Mouse (Mus musculus) intestine, embryonic 14.5 days (tissue): ENCODE data around the gene Sox2. TPM values are rescaled to one million over a fixed set of nuclear protein-coding genes. Genes with fewer than 3 reads are reported as not detected.

Experiments
- ATAC-seq: fragments of 200-750 bp; cut with Nextera tagmentation; replicated peaks from 2 replicates; pipeline ENCODE4 v1.8.0; 2017; ENCODE audit warnings: low read depth, moderate number of reproducible peaks, moderate TSS enrichment, moderate library complexity; ENCODE audit not compliant: low FRiP score, low TSS enrichment
- DNase-seq: peaks from one replicate; pipeline ENCODE4 v3.0.0-alpha.2; 2018; ENCODE audit warnings: low spot score
- H3K27ac ChIP-seq: fragments of 300-500 bp; sonication (generic); 2 replicates; pipeline ENCODE4 v1.5.1; 2014; ENCODE audit warnings: low read depth, mild to moderate bottlenecking, control low read depth
- H3K27me3 ChIP-seq: fragments of 300-500 bp; sonication (generic); replicated peaks from 2 replicates; pipeline ENCODE4 v1.6.1; 2014; ENCODE audit warnings: low read length, control low read depth; ENCODE audit not compliant: control insufficient read depth, insufficient read depth
- H3K36me3 ChIP-seq: fragments of 300-500 bp; sonication (generic); 2 replicates; pipeline ENCODE4 v1.6.1; 2014; ENCODE audit warnings: low read length, control low read depth; ENCODE audit not compliant: control insufficient read depth, insufficient read depth
- H3K4me1 ChIP-seq: fragments of 300-500 bp; sonication (generic); replicated peaks from 2 replicates; pipeline ENCODE4 v1.6.1; 2014; ENCODE audit warnings: low read length, control low read depth, mixed read lengths; ENCODE audit not compliant: control insufficient read depth, insufficient read depth
- H3K4me2 ChIP-seq: fragments of 300-500 bp; sonication (generic); 2 replicates; pipeline ENCODE4 v1.6.1; 2014; ENCODE audit warnings: low read length
- H3K4me3 ChIP-seq: fragments of 300-500 bp; sonication (generic); 2 replicates; pipeline ENCODE4 v1.5.1; 2014; ENCODE audit warnings: low read depth, low read length, control low read depth, mixed read lengths
- H3K9ac ChIP-seq: fragments of 300-500 bp; sonication (generic); 2 replicates; pipeline ENCODE4 v1.6.1; 2014; ENCODE audit warnings: mild to moderate bottlenecking, low read length
- H3K9me3 ChIP-seq: fragments of 300-500 bp; sonication (generic); 2 replicates; pipeline ENCODE4 v1.6.1; 2016; ENCODE audit warnings: low read length, control low read depth; ENCODE audit not compliant: control insufficient read depth
- WGBS: fragments of 180-500 bp; shearing (Covaris S2); extraction: QIAGEN DNeasy Blood & Tissue Kit; methylation state at CpG from one replicate; pipeline ENCODE4 v1.1.7; 2014; 5-methylcytosine and 5-hydroxymethylcytosine counted together
- polyA plus RNA-seq: library from polyadenylated mRNA; unstranded; fragments of >200 nt; fragmentation: Nextera tagmentation; extraction: Ambion mirVana; gene quantifications from 2 replicates; pipeline ENCODE4 v1.2.1, GENCODE M21; 2014

Sox2 gene
- polyA plus RNA-seq, 1 experiment from 2014 or later: 0.61 TPM

GRCm38 (mm10) chr3:34661341-34662007 lies 11.3 kb downstream of the Sox2 start:
- Histone ChIP-seq H3K4me1 (no peaks in the 10 kb centered on the region), H3K4me2 (no peak overlapping the region), H3K9me3 (no peaks in the 10 kb centered on the region), H3K27ac (no peak overlapping the region), H3K27me3 (peaks cover 100% of the 10 kb centered on the region), H3K4me3 (no peak overlapping the region), H3K36me3 (no peaks in the 10 kb centered on the region), H3K9ac (no peak overlapping the region)
- WGBS: 1% methylated on average over 32 of the region's 32 CpGs
- no peak for DNase-seq
- ATAC-seq: no peak

- no peaks in the 10 kb centered on the region for H3K4me1 ChIP-seq
- H3K36me3 ChIP-seq: no peaks in the 10 kb centered on the region
- no peak overlapping the region for H3K4me2 ChIP-seq
- DNase-seq (no peak), ATAC-seq (no peak)
- no peak overlapping the region for H3K4me3 ChIP-seq
- H3K9ac ChIP-seq: no peak overlapping the region
- H3K27me3 ChIP-seq: peaks cover 100% of the 10 kb centered on the region
- no peak overlapping the region for H3K27ac ChIP-seq
- H3K9me3 ChIP-seq: no peaks in the 10 kb centered on the region
- 6% methylated on average over 15 of the region's 15 CpGs for WGBS
These were observed 12.0 kb downstream of the Sox2 start for GRCm38 (mm10) chr3:34662008-34662711.

GRCm38 (mm10) chr3:34662712-34663655 lies 12.8 kb downstream of the Sox2 start:
- Histone ChIP-seq H3K4me2 (peak overlapping the region; percentile 45), H3K9ac (no peak overlapping the region), H3K9me3 (no peaks in the 10 kb centered on the region), H3K36me3 (no peaks in the 10 kb centered on the region), H3K27me3 (peaks cover 100% of the 10 kb centered on the region), H3K4me1 (no peaks in the 10 kb centered on the region), H3K27ac (no peak overlapping the region), H3K4me3 (peak overlapping the region; percentile 15; the same call in 1 of the 2 replicates)
- DNase-seq (no peak), ATAC-seq (no peak)
- 2% methylated on average over 53 of the region's 53 CpGs for WGBS

GRCm38 (mm10) chr3:34663701-34664635 lies 13.8 kb downstream of the Sox2 start:
- peak; percentile 30; the same call in 1 of the 2 replicates for ATAC-seq
- under 1% methylated on average over 58 of the region's 58 CpGs for WGBS
- no peak overlapping the region for H3K9ac ChIP-seq
- H3K9me3 ChIP-seq: no peaks in the 10 kb centered on the region
- peak overlapping the region; percentile 21 for H3K4me3 ChIP-seq
- DNase-seq: peak; percentile 81
- no peaks in the 10 kb centered on the region for H3K4me1 ChIP-seq
- no peak overlapping the region for H3K27ac ChIP-seq
- no peaks in the 10 kb centered on the region for H3K36me3 ChIP-seq
- H3K27me3 ChIP-seq: peaks cover 100% of the 10 kb centered on the region
- H3K4me2 ChIP-seq: peak overlapping the region; percentile 45

GRCm38 (mm10) chr3:34664636-34665531 lies 14.7 kb downstream of the Sox2 start:
- Histone ChIP-seq H3K9me3 (no peaks in the 10 kb centered on the region), H3K9ac (no peak overlapping the region), H3K27me3 (peaks cover 100% of the 10 kb centered on the region), H3K4me2 (peak overlapping the region; percentile 45), H3K27ac (no peak overlapping the region), H3K4me3 (peak overlapping the region; percentile 21), H3K4me1 (no peaks in the 10 kb centered on the region), H3K36me3 (no peaks in the 10 kb centered on the region)
- ATAC-seq (no peak), DNase-seq (no peak)
- 1% methylated on average over 31 of the region's 31 CpGs for WGBS

- no peak overlapping the region for H3K4me2 ChIP-seq
- 4% methylated on average over 10 of the region's 10 CpGs for WGBS
- H3K9ac ChIP-seq: no peak overlapping the region
- no peak overlapping the region for H3K4me3 ChIP-seq
- no peak for ATAC-seq
- no peak for DNase-seq
- H3K9me3 ChIP-seq: no peaks in the 10 kb centered on the region
- no peaks in the 10 kb centered on the region for H3K4me1 ChIP-seq
- no peaks in the 10 kb centered on the region for H3K36me3 ChIP-seq
- no peak overlapping the region for H3K27ac ChIP-seq
- peaks cover 100% of the 10 kb centered on the region for H3K27me3 ChIP-seq
These were observed 15.8 kb downstream of the Sox2 start for GRCm38 (mm10) chr3:34665751-34666665.

- no peak overlapping the region for H3K9ac ChIP-seq
- peaks cover 100% of the 10 kb centered on the region for H3K27me3 ChIP-seq
- H3K9me3 ChIP-seq: no peaks in the 10 kb centered on the region
- DNase-seq (no peak), ATAC-seq (no peak)
- no peak overlapping the region for H3K4me3 ChIP-seq
- no peaks in the 10 kb centered on the region for H3K36me3 ChIP-seq
- H3K4me1 ChIP-seq: no peaks in the 10 kb centered on the region
- H3K27ac ChIP-seq: no peak overlapping the region
- WGBS: 52% methylated on average over 2 of the region's 2 CpGs
- no peak overlapping the region for H3K4me2 ChIP-seq
These were observed 17.0 kb downstream of the Sox2 start for GRCm38 (mm10) chr3:34667180-34667579.
